Mouse (Mus musculus): ENCODE data around the gene Nom1. TPM values are rescaled to one million over a fixed set of nuclear protein-coding genes. Genes with fewer than 3 reads are reported as not detected.

The Nom1 gene
- polyA plus RNA-seq, 1 experiment from 2014 or later: 32.8 TPM

GRCm38 (mm10) chr5:29476021-29476420 is 41.6 kb downstream of the Nom1 start:
- no peak overlapping the region for H3K27ac ChIP-seq (ENCODE audit: low read length)
- H3K4me2 ChIP-seq (ENCODE audit: low read depth, low read length): peak overlapping the region; percentile 85
- H3K9me3 ChIP-seq (ENCODE audit: control insufficient read depth, low read length): no peaks in the 10 kb centered on the region
- H3K9ac ChIP-seq (ENCODE audit: low read depth, low read length): 0 out of 2 replicates have a peak overlapping the region, but pooled peaks have one; percentile 19
- no peaks in the 10 kb centered on the region for H3K36me3 ChIP-seq (ENCODE audit: control insufficient read depth, insufficient read depth, low read length)
- WGBS: 6% methylated on average over 1 of the region's 1 CpGs
- H3K4me1 ChIP-seq (ENCODE audit: control insufficient read depth, insufficient read depth, low read length): peaks cover 9% of the 10 kb centered on the region; the same call in 1 of the 2 replicates
- H3K27me3 ChIP-seq (replicated peaks; ENCODE audit: control insufficient read depth, insufficient read depth, low read length): peaks cover 65% of the 10 kb centered on the region
- peak overlapping the region; percentile 62; the same call in 1 of the 2 replicates for H3K4me3 ChIP-seq (ENCODE audit: low read length)
- no peak for ATAC-seq

GRCm38 (mm10) chr5:29477474-29478207 is 43.2 kb downstream of the Nom1 start:
- Histone ChIP-seq H3K9me3 (ENCODE audit: control insufficient read depth, low read length) (no peaks in the 10 kb centered on the region), H3K27me3 (replicated peaks; ENCODE audit: control insufficient read depth, insufficient read depth, low read length) (peaks cover 64% of the 10 kb centered on the region), H3K36me3 (ENCODE audit: control insufficient read depth, insufficient read depth, low read length) (no peaks in the 10 kb centered on the region), H3K27ac (ENCODE audit: low read length) (no peak overlapping the region), H3K4me3 (ENCODE audit: low read length) (peak overlapping the region; percentile 62), H3K4me1 (ENCODE audit: control insufficient read depth, insufficient read depth, low read length) (peaks cover 7% of the 10 kb centered on the region; the same call in 1 of the 2 replicates), H3K9ac (ENCODE audit: low read depth, low read length) (peak overlapping the region; percentile 60), H3K4me2 (ENCODE audit: low read depth, low read length) (peak overlapping the region; percentile 85)
- ATAC-seq: peak; percentile 39
- WGBS: under 1% methylated on average over 73 of the region's 73 CpGs

- peak within 1 kb of the TSS; percentile 62 for H3K4me3 ChIP-seq (ENCODE audit: low read length)
- H3K4me2 ChIP-seq (ENCODE audit: low read depth, low read length): peak within 1 kb of the TSS; percentile 85
- WGBS: under 1% methylated on average over 65 of the region's 65 CpGs
- peaks cover 64% of the 10 kb centered on the region for H3K27me3 ChIP-seq (replicated peaks; ENCODE audit: control insufficient read depth, insufficient read depth, low read length)
- peak within 1 kb of the TSS; percentile 60 for H3K9ac ChIP-seq (ENCODE audit: low read depth, low read length)
- H3K4me1 ChIP-seq (ENCODE audit: control insufficient read depth, insufficient read depth, low read length): peaks cover 7% of the 10 kb centered on the region; the same call in 1 of the 2 replicates
- peak; percentile 90 for ATAC-seq
- H3K36me3 ChIP-seq (ENCODE audit: control insufficient read depth, insufficient read depth, low read length): no peaks in the 10 kb centered on the region
- peak within 1 kb of the TSS; percentile 65; the same call in 1 of the 2 replicates for H3K27ac ChIP-seq (ENCODE audit: low read length)
- H3K9me3 ChIP-seq (ENCODE audit: control insufficient read depth, low read length): no peaks in the 10 kb centered on the region
Measured at GRCm38 (mm10) chr5:29478208-29479197, 44.0 kb downstream of the Nom1 start, which contains the start of gene Mnx1. Mnx1 (minus strand) TSS chr5:29478470.

- H3K27me3 ChIP-seq (replicated peaks; ENCODE audit: control insufficient read depth, insufficient read depth, low read length): peaks cover 58% of the 10 kb centered on the region
- peaks cover 7% of the 10 kb centered on the region; the same call in 1 of the 2 replicates for H3K4me1 ChIP-seq (ENCODE audit: control insufficient read depth, insufficient read depth, low read length)
- H3K36me3 ChIP-seq (ENCODE audit: control insufficient read depth, insufficient read depth, low read length): no peaks in the 10 kb centered on the region
- 0 out of 2 replicates have a peak overlapping the region, but pooled peaks have one; percentile 65 for H3K27ac ChIP-seq (ENCODE audit: low read length)
- H3K9me3 ChIP-seq (ENCODE audit: control insufficient read depth, low read length): no peaks in the 10 kb centered on the region
- WGBS: under 1% methylated on average over 14 of the region's 14 CpGs
- peak overlapping the region; percentile 85 for H3K4me2 ChIP-seq (ENCODE audit: low read depth, low read length)
- H3K4me3 ChIP-seq (ENCODE audit: low read length): peak overlapping the region; percentile 62
- peak; percentile 45 for ATAC-seq
- peak overlapping the region; percentile 60 for H3K9ac ChIP-seq (ENCODE audit: low read depth, low read length)
Measured at GRCm38 (mm10) chr5:29479198-29479593, 44.7 kb downstream of the Nom1 start.

GRCm38 (mm10) chr5:29483801-29484200 is 49.3 kb downstream of the Nom1 start:
- WGBS: 22% methylated on average over 4 of the region's 4 CpGs
- Histone ChIP-seq H3K4me1 (ENCODE audit: control insufficient read depth, insufficient read depth, low read length) (0 out of 2 replicates have a peak, but pooled peaks cover 5% of the 10 kb centered on the region), H3K27ac (ENCODE audit: low read length) (no peak overlapping the region), H3K9ac (ENCODE audit: low read depth, low read length) (no peak overlapping the region), H3K36me3 (ENCODE audit: control insufficient read depth, insufficient read depth, low read length) (no peaks in the 10 kb centered on the region), H3K27me3 (replicated peaks; ENCODE audit: control insufficient read depth, insufficient read depth, low read length) (peaks cover 57% of the 10 kb centered on the region), H3K9me3 (ENCODE audit: control insufficient read depth, low read length) (no peaks in the 10 kb centered on the region; the same call in 1 of the 2 replicates), H3K4me3 (ENCODE audit: low read length) (no peak overlapping the region), H3K4me2 (ENCODE audit: low read depth, low read length) (no peak overlapping the region)
- no peak for ATAC-seq

GRCm38 (mm10) chr5:29484965-29485940 is 50.8 kb downstream of the Nom1 start:
- Histone ChIP-seq H3K4me1 (ENCODE audit: control insufficient read depth, insufficient read depth, low read length) (0 out of 2 replicates have a peak, but pooled peaks cover 5% of the 10 kb centered on the region), H3K4me3 (ENCODE audit: low read length) (peak overlapping the region; percentile 6; the same call in 1 of the 2 replicates), H3K4me2 (ENCODE audit: low read depth, low read length) (peak overlapping the region; percentile 22; the same call in 1 of the 2 replicates), H3K9me3 (ENCODE audit: control insufficient read depth, low read length) (no peaks in the 10 kb centered on the region; the same call in 1 of the 2 replicates), H3K27ac (ENCODE audit: low read length) (no peak overlapping the region), H3K27me3 (replicated peaks; ENCODE audit: control insufficient read depth, insufficient read depth, low read length) (peaks cover 59% of the 10 kb centered on the region), H3K36me3 (ENCODE audit: control insufficient read depth, insufficient read depth, low read length) (no peaks in the 10 kb centered on the region), H3K9ac (ENCODE audit: low read depth, low read length) (no peak overlapping the region)
- ATAC-seq: 0 out of 2 replicates have a peak, but pooled peaks have one; percentile 31
- WGBS: 11% methylated on average over 38 of the region's 38 CpGs

- Histone ChIP-seq H3K4me2 (ENCODE audit: low read depth, low read length) (no peak overlapping the region), H3K9ac (ENCODE audit: low read depth, low read length) (no peak overlapping the region), H3K4me3 (ENCODE audit: low read length) (no peak overlapping the region), H3K36me3 (ENCODE audit: control insufficient read depth, insufficient read depth, low read length) (no peaks in the 10 kb centered on the region), H3K9me3 (ENCODE audit: control insufficient read depth, low read length) (no peaks in the 10 kb centered on the region; the same call in 1 of the 2 replicates), H3K27me3 (replicated peaks; ENCODE audit: control insufficient read depth, insufficient read depth, low read length) (peaks cover 55% of the 10 kb centered on the region), H3K4me1 (ENCODE audit: control insufficient read depth, insufficient read depth, low read length) (0 out of 2 replicates have a peak, but pooled peaks cover 5% of the 10 kb centered on the region), H3K27ac (ENCODE audit: low read length) (no peak overlapping the region)
- ATAC-seq: no peak
- WGBS: 8% methylated on average over 10 of the region's 10 CpGs
Measured at GRCm38 (mm10) chr5:29485941-29486320, 51.5 kb downstream of the Nom1 start.

GRCm38 (mm10) chr5:29487321-29487720 is 52.9 kb downstream of the Nom1 start:
- Histone ChIP-seq H3K4me3 (ENCODE audit: low read length) (no peak overlapping the region), H3K9me3 (ENCODE audit: control insufficient read depth, low read length) (no peaks in the 10 kb centered on the region; the same call in 1 of the 2 replicates), H3K27ac (ENCODE audit: low read length) (no peak overlapping the region), H3K4me1 (ENCODE audit: control insufficient read depth, insufficient read depth, low read length) (0 out of 2 replicates have a peak, but pooled peaks cover 5% of the 10 kb centered on the region), H3K27me3 (replicated peaks; ENCODE audit: control insufficient read depth, insufficient read depth, low read length) (peaks cover 48% of the 10 kb centered on the region), H3K4me2 (ENCODE audit: low read depth, low read length) (no peak overlapping the region), H3K36me3 (ENCODE audit: control insufficient read depth, insufficient read depth, low read length) (no peaks in the 10 kb centered on the region), H3K9ac (ENCODE audit: low read depth, low read length) (no peak overlapping the region)
- ATAC-seq: no peak
- 25% methylated on average over 13 of the region's 13 CpGs for WGBS

Data from intestine, embryonic 16.5 days (tissue).